Mouse (Mus musculus) layer of hippocampus, adult 9-11 months (tissue): Measurements from ENCODE around the gene Hist2h2be.
"Not testable (repeated sequence)": the region's sequence is repeated elsewhere in the genome, so short reads cannot be mapped to it uniquely, and the experiment has no call there.

ENCODE experiments used
- DNase-seq: peaks from one replicate; pipeline ENCODE4 v3.0.0; 2022

Gene Hist2h2be

GRCm38 (mm10) chr3:96220765-96221639, at the start of gene Hist2h2be, which contains the start of gene Hist2h2ac:
Gene Hist2h2be (plus strand): TSS chr3:96221119.
Gene Hist2h2ac (minus strand): TSS chr3:96220880.
- DNase-seq = peak; percentile 93

- no peak for DNase-seq
Measured at GRCm38 (mm10) chr3:96171583-96172196, 49.2 kb upstream of the Hist2h2be start.

GRCm38 (mm10) chr3:96172197-96173178, 48.4 kb upstream of the Hist2h2be start, which contains the start of gene Sf3b4:
Gene Sf3b4 (plus strand): TSS chr3:96172332.
- peak; percentile 91 for DNase-seq

GRCm38 (mm10) chr3:96173185-96173584, 47.7 kb upstream of the Hist2h2be start:
- no peak for DNase-seq

GRCm38 (mm10) chr3:96174042-96174441, 46.9 kb upstream of the Hist2h2be start:
- not testable (repeated sequence) for DNase-seq

GRCm38 (mm10) chr3:96175251-96175650, 45.7 kb upstream of the Hist2h2be start:
- no peak for DNase-seq

- DNase-seq = no peak
Measured at GRCm38 (mm10) chr3:96178427-96178826, 42.5 kb upstream of the Hist2h2be start.

GRCm38 (mm10) chr3:96178902-96179301, 42.0 kb upstream of the Hist2h2be start:
- no peak for DNase-seq

GRCm38 (mm10) chr3:96179531-96179930, 41.4 kb upstream of the Hist2h2be start:
- no peak for DNase-seq

GRCm38 (mm10) chr3:96180727-96181477, 40.0 kb upstream of the Hist2h2be start, which contains the start of gene Sv2a:
Gene Sv2a (plus strand): TSS chr3:96181151.
- DNase-seq = peak; percentile 69

- no peak for DNase-seq
Measured at GRCm38 (mm10) chr3:96181510-96182381, 39.2 kb upstream of the Hist2h2be start.

GRCm38 (mm10) chr3:96182382-96182776, 38.5 kb upstream of the Hist2h2be start:
- no peak for DNase-seq

- DNase-seq = no peak
Measured at GRCm38 (mm10) chr3:96192977-96193376, 27.9 kb upstream of the Hist2h2be start.

- DNase-seq = no peak
Measured at GRCm38 (mm10) chr3:96194966-96195365, 26.0 kb upstream of the Hist2h2be start.

- DNase-seq = no peak
Measured at GRCm38 (mm10) chr3:96195616-96196313, 25.2 kb upstream of the Hist2h2be start.

GRCm38 (mm10) chr3:96196437-96197128, 24.3 kb upstream of the Hist2h2be start:
- DNase-seq = no peak

GRCm38 (mm10) chr3:96197129-96197749, 23.7 kb upstream of the Hist2h2be start:
- peak; percentile 94 for DNase-seq

GRCm38 (mm10) chr3:96198181-96198580, 22.7 kb upstream of the Hist2h2be start:
- DNase-seq = no peak
